Mouse (Mus musculus): ENCODE results near the gene Mme.

DNA sequence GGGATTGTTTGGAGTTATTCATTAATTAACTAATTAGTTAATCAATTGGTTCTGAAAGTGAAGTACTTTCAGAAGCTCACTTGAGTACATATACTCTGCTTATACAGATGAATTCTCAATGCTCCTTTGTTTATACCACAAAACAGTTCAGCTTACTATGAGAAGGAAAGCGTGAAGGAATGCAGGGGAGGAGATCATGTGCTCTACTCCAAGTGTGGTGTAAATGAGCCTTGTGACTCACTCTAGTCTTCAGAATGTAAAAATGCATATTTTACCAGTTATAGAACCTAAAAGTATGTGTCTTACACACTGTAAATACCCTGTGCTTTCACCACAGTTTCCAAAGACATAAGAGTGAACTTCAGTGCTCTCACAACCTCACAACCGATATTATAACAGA, 84.3 kb downstream of the Mme start:
- no peak for TF ChIP-seq CTCF (IDR thresholded peaks at IDR 0.05; ENCODE audit: low read depth)
- TF ChIP-seq EP300 (optimal IDR thresholded peaks at IDR 0.05): no peak
